8 mouse cellular contexts compared by ENCODE assay signal in the genomic region with DNA sequence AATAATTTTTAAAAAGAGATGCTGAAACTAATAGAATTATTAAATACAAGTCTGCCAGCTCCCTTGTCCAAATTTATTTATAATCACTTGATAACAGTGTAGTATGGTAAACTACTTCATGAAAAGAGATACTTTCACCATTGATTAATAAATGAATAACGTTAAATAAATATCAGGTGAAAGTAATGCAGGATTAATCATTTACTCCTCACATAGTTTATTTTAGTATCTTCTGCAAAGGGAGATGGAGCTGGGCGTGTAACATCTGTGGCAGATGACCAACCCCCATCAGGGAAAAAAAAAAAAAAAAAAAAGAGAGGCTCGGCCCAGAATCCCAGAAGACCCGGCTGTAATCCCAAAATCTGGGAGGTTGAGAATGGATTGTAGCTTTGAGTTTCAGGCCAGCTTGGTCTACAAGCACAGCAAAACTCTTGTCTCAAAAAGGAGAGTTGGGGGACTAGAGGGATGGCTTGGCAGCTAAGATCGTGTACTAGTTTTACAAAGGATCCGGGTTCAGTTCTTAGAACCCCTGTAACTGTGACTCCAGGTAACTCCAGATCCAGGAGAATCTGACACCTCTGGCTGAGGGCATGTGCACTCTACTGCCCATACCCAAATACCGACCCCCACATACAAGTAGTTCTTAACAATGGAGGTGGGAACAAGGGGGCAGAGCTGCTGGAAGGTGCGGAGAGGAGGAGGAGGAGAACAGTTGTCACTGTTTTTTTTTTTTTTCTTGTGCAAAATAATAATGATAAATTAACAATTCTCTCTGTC. TPM values are rescaled to one million over a fixed set of nuclear protein-coding genes. Genes with fewer than 3 reads are reported as not detected.
DNase-seq lines count a peak whose midpoint lies in the region; ATAC-seq and TF ChIP-seq lines count a peak whose summit lies in the region.

No protein-coding gene starts in this region.

- DNase-seq in heart, adult 2 months, result no peak
- no peak for DNase-seq in heart, adult 8-10 months (ENCODE audit: low spot score)
- DNase-seq in thymus, postnatal 0 days (ENCODE audit: low spot score), result no peak
- DNase-seq in urinary bladder, postnatal 10 days (ENCODE audit: low spot score), result no peak
- DNase-seq in left cerebral cortex, adult 11 months (ENCODE audit: low spot score), result no peak

- no peaks in the 10 kb centered on the region for H3K79me2 ChIP-seq in heart, adult 2 months (replicated peaks; ENCODE audit: control insufficient read depth, insufficient read depth, low read length)
- peaks cover 15% of the 10 kb centered on the region; the same call in 1 of the 2 replicates for H3K79me2 ChIP-seq in macrophage (ENCODE audit: inconsistent target)

- 32% methylated on average over 8 of the region's 8 CpGs for WGBS in heart, adult 2 months
- WGBS in forebrain, embryonic 15.5 days, result 37% methylated on average over 8 of the region's 8 CpGs
- WGBS in macrophage (ENCODE audit: missing documents), result 69% methylated on average over 7 of the region's 8 CpGs

- TF ChIP-seq POLR2A in heart, adult 2 months (IDR thresholded peaks at IDR 0.05; ENCODE audit: insufficient read depth, low read depth, low read length), result no peak
- no peak for TF ChIP-seq POLR2A in ES-Bruce4 (IDR thresholded peaks at IDR 0.05; ENCODE audit: insufficient read depth, low read length)

- TF ChIP-seq CTCF in heart, adult 2 months (IDR thresholded peaks at IDR 0.05), result no peak
- no peak for TF ChIP-seq CTCF in ES-Bruce4 (IDR thresholded peaks at IDR 0.05; ENCODE audit: low read depth, low read length)

- peak overlapping the region; percentile 76 for H3K4me3 ChIP-seq in heart, adult 2 months
- H3K4me3 ChIP-seq in ES-Bruce4 (ENCODE audit: low read depth, low read length), result peak overlapping the region; percentile 63
- H3K4me3 ChIP-seq in forebrain, embryonic 15.5 days, result peak overlapping the region; percentile 99
- H3K4me3 ChIP-seq in macrophage (ENCODE audit: inconsistent target), result peak overlapping the region; percentile 73

- H3K27ac ChIP-seq in heart, adult 2 months, result no peak overlapping the region
- H3K27ac ChIP-seq in ES-Bruce4 (ENCODE audit: insufficient read depth, low read length), result no peak overlapping the region
- H3K27ac ChIP-seq in forebrain, embryonic 15.5 days (replicated peaks), result no peak overlapping the region
- no peak overlapping the region for H3K27ac ChIP-seq in macrophage

- no peak overlapping the region; the same call in 1 of the 2 replicates for H3K9ac ChIP-seq in heart, adult 2 months (ENCODE audit: low read depth, low read length)
- H3K9ac ChIP-seq in ES-Bruce4 (ENCODE audit: low read depth, poor library complexity, severe bottlenecking), result peak overlapping the region; percentile 89
- peak overlapping the region; percentile 99 for H3K9ac ChIP-seq in forebrain, embryonic 15.5 days (replicated peaks)

- H3K4me2 ChIP-seq in forebrain, embryonic 15.5 days (replicated peaks), result peak overlapping the region; percentile 58

- peaks cover 2% of the 10 kb centered on the region for H3K4me1 ChIP-seq in heart, adult 2 months (ENCODE audit: control insufficient read depth, insufficient read depth, low read length)
- H3K4me1 ChIP-seq in ES-Bruce4 (ENCODE audit: control insufficient read depth, insufficient read depth, low read length), result peaks cover 1% of the 10 kb centered on the region
- peaks cover 19% of the 10 kb centered on the region for H3K4me1 ChIP-seq in forebrain, embryonic 15.5 days

- TF ChIP-seq EP300 in heart, adult 2 months (IDR thresholded peaks at IDR 0.05; ENCODE audit: insufficient read depth, low read depth, low read length), result no peak
- TF ChIP-seq EP300 in ES-Bruce4 (IDR thresholded peaks at IDR 0.05; ENCODE audit: insufficient read depth, low read depth, low read length), result no peak

- peaks cover 2% of the 10 kb centered on the region; the same call in 1 of the 2 replicates for H3K36me3 ChIP-seq in heart, adult 2 months (ENCODE audit: control insufficient read depth, insufficient read depth, low read length)
- peaks cover 40% of the 10 kb centered on the region for H3K36me3 ChIP-seq in ES-Bruce4 (ENCODE audit: control insufficient read depth, insufficient read depth, low read length, poor library complexity, severe bottlenecking)
- H3K36me3 ChIP-seq in forebrain, embryonic 15.5 days, result peaks cover 42% of the 10 kb centered on the region
- peaks cover 29% of the 10 kb centered on the region; the same call in 1 of the 2 replicates for H3K36me3 ChIP-seq in macrophage (ENCODE audit: inconsistent target)

- intact Hi-C loops in heart, adult 2 months (cut with DNase I), result loop anchor here (5.0 kb wide), 2 partner anchors 41 to 174 kb away; partner anchors contain the start of genes Cox17 and Gm21987

- H3K27me3 ChIP-seq in heart, adult 2 months (ENCODE audit: control insufficient read depth, insufficient read depth, low read length), result no peaks in the 10 kb centered on the region
- no peaks in the 10 kb centered on the region for H3K27me3 ChIP-seq in ES-Bruce4 (ENCODE audit: control insufficient read depth, insufficient read depth, low read length, poor library complexity, severe bottlenecking)
- H3K27me3 ChIP-seq in forebrain, embryonic 15.5 days, result no peaks in the 10 kb centered on the region

- ATAC-seq in forebrain, embryonic 15.5 days (replicated peaks), result no peak

- no peaks in the 10 kb centered on the region for H3K9me3 ChIP-seq in ES-Bruce4 (replicated peaks; ENCODE audit: control insufficient read depth, insufficient read depth, low read length, poor library complexity, severe bottlenecking)
- no peaks in the 10 kb centered on the region for H3K9me3 ChIP-seq in forebrain, embryonic 15.5 days

RNA-seq across cellular contexts. Expression of gene Timmdc1, which starts 1.1 kb away (rescaled TPM):
- 10 to 100 TPM; 60.4 to 66.1 TPM for total RNA-seq in heart, adult 2 months (2021)
- 22.2 and 27.0 TPM in 2 replicates for polyA plus RNA-seq in heart, adult 2 months (2012; rRNA removed)
- 10 to 100 TPM; 63.6 to 71.6 (median 66.7) TPM for total RNA-seq in heart, adult 8-10 months (2022)
- polyA plus RNA-seq in ES-Bruce4 (2011; ENCODE audit: insufficient read depth, insufficient read length, low read depth, missing spikeins) (46.4 and 53.9 TPM in 2 replicates), macrophage (2018) (9.5 to 17.4 TPM (median 10.5 TPM) in 3 replicates)
- 37.9 and 39.3 TPM in 2 replicates for polyA plus RNA-seq in forebrain, embryonic 15.5 days (2015; fragmentation: Nextera tagmentation; extraction: Ambion mirVana)
- 10 to 100 TPM in 16 of 26 experiments, 1 to 10 TPM in 10; 4.5 to 18.5 (median 10.8) TPM for total RNA-seq in macrophage (2018; cell fraction: chromatin; rRNA removed)
- 10 to 100 TPM; 11.3 to 18.7 (median 16.0) TPM for total RNA-seq in macrophage (2018; cell fraction: cytosol; rRNA removed)
- 10 to 100 TPM in 19 of 26 experiments, 1 to 10 TPM in 7; 6.9 to 22.7 (median 14.7) TPM for total RNA-seq in macrophage (2018; cell fraction: nucleus; rRNA removed)
- polyA plus RNA-seq in thymus, postnatal 0 days (2015; fragmentation: Nextera tagmentation; extraction: Ambion mirVana), result 29.4 and 30.1 TPM in 2 replicates

RNA-seq across cellular contexts. Expression of gene Poglut1, which starts 28.7 kb away (rescaled TPM):
- 10 to 100 TPM; 10.8 to 11.0 TPM for total RNA-seq in heart, adult 2 months (2021)
- polyA plus RNA-seq in heart, adult 2 months (2012; rRNA removed), result 12.9 and 18.0 TPM in 2 replicates
- 10 to 100 TPM; 10.7 to 12.3 (median 11.2) TPM for total RNA-seq in heart, adult 8-10 months (2022)
- polyA plus RNA-seq in ES-Bruce4 (2011; ENCODE audit: insufficient read depth, insufficient read length, low read depth, missing spikeins) (90.1 and 99.5 TPM in 2 replicates), macrophage (2018) (17.7 to 23.5 TPM (median 22.5 TPM) in 3 replicates)
- 66.1 and 66.2 TPM in 2 replicates for polyA plus RNA-seq in forebrain, embryonic 15.5 days (2015; fragmentation: Nextera tagmentation; extraction: Ambion mirVana)
- total RNA-seq in macrophage (2018; cell fraction: chromatin; rRNA removed), result 100 to 1,000 TPM in 2 of 26 experiments, 10 to 100 TPM in 24; 19.9 to 117 (median 51.4) TPM
- total RNA-seq in macrophage (2018; cell fraction: cytosol; rRNA removed), result 10 to 100 TPM; 16.4 to 26.6 (median 20.8) TPM
- 10 to 100 TPM; 24.8 to 80.6 (median 42.3) TPM for total RNA-seq in macrophage (2018; cell fraction: nucleus; rRNA removed)
- 25.3 and 28.4 TPM in 2 replicates for polyA plus RNA-seq in thymus, postnatal 0 days (2015; fragmentation: Nextera tagmentation; extraction: Ambion mirVana)

RNA-seq across cellular contexts. Expression of gene Tmem39a, which starts 37.1 kb away (rescaled TPM):
- 10 to 100 TPM; 18.3 to 21.8 TPM for total RNA-seq in heart, adult 2 months (2021)
- polyA plus RNA-seq in heart, adult 2 months (2012; rRNA removed), result 45.3 and 65.2 TPM in 2 replicates
- total RNA-seq in heart, adult 8-10 months (2022), result 10 to 100 TPM; 16.0 to 23.6 (median 17.4) TPM
- polyA plus RNA-seq in ES-Bruce4 (2011; ENCODE audit: insufficient read depth, insufficient read length, low read depth, missing spikeins), result 165 and 186 TPM in 2 replicates
- 38.4 and 41.5 TPM in 2 replicates for polyA plus RNA-seq in forebrain, embryonic 15.5 days (2015; fragmentation: Nextera tagmentation; extraction: Ambion mirVana)
- total RNA-seq in macrophage (2018; cell fraction: chromatin; rRNA removed), result 100 to 1,000 TPM in 13 of 26 experiments, 10 to 100 TPM in 13; 44.4 to 526 (median 101) TPM
- total RNA-seq in macrophage (2018; cell fraction: cytosol; rRNA removed), result 10 to 100 TPM in 22 of 26 experiments, 1 to 10 TPM in 4; 9.5 to 58.8 (median 13.7) TPM
- 100 to 1,000 TPM in 12 of 26 experiments, 10 to 100 TPM in 14; 36.4 to 487 (median 93.4) TPM for total RNA-seq in macrophage (2018; cell fraction: nucleus; rRNA removed)
- polyA plus RNA-seq in macrophage (2018), result 8.4 to 15.6 TPM (median 10.1 TPM) in 3 replicates
- polyA plus RNA-seq in thymus, postnatal 0 days (2015; fragmentation: Nextera tagmentation; extraction: Ambion mirVana), result 47.5 and 56.5 TPM in 2 replicates
